Mouse (Mus musculus) adrenal gland, adult (tissue): ENCODE data around the gene Nek6.

Experiments
- DNase-seq, 2 experiments: peaks; one replicate each; pipeline ENCODE4 v3.0.0; 2022 to 2023; ENCODE audit warnings: low spot score in 1 of 2; ENCODE audit not compliant: inconsistent age in 2 of 2

Nek6 gene

DNA sequence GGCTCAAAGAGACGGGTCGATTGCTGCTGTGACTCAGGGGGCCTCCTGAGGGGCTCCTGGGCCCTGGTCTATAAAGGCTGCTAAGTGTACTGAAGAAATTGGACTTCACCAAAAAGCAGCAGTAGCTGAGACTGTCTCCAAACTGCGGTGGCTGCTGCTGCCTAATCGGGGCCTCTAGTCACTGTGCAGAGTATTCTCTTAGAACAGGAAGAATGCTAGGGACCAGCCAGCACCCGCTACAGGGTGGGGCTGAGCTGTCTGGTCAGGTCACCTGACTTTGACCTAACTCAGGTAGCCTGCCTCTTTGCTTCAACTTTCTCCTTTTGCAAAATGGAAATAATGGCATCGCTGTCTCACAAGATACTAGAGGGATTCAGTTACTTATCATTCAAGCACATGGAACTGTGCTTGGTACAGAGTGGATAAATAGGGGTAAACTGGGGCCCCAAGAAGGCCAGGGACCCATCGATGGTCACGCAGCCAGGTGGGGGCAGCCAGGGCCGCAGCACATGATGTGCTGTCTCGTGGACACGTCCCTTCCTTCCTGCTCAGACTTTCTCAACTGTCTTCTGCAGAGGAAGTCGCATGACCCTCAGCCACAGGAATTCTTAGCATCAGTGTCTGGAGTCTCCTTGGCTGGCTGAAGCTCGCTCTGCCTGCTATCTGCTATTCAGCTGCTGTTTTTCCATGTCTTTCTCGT is 24.2 kb downstream of the Nek6 start:
- DNase-seq = no peak

DNA sequence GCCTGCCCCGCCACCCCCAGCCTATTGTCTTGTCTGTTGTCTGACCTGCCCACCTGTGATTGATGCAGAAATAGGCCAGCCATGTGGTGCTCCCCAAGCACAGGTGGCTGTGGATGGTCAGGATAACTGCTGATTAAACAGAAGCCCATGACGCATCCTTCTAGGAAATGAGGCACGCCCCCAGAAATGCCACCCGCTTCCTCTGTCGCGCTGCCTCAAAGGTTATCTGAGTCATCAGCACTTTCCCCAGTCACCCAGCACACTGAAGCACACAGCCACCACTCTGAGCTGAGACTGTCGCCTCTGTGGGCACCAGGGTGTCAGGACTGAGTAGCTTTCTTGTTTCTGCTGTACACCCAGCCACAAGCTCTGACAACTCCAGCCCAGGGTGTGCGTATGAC is 24.9 kb downstream of the Nek6 start:
- DNase-seq = peak; percentile 76 to 93

DNA sequence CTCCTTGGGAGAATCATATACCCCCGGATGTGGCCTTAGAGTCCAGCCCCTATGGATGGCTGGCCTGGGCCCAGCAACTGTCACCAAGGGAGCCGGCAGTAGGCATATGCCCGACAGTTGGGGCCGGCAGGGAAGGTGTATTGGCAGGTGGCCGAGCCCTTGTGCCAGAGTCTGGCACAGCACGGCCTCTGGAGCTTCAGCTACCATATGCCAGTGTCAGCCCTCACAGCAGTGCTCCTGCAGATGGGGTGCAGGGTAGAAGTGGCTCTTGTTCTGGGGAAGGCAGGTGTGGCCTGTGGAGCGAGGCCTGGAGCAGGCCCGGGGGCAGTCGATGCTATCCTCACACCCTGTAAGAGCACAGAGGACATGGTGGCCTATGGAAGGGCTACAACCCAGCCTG is 28.2 kb downstream of the Nek6 start:
- DNase-seq = no peak

DNA sequence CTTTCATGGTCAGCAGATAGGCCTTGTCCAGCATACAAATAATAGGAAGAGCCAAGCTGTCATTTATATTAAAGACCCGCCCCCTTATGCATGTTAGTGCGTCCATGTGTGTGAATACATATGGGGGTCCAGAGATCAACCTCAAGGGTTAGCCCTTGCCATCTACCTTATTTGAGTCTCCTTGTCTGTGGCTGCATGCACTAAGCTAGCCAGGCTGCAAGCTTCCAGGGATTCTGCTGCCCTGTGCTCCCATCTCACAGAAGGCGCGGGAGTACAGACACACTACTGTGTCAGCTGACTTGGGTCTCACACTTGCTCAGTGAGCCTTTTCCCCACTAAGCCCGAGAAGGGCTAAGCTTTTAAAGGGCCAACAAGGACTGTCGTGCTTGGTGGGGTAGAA is 29.2 kb downstream of the Nek6 start:
- no peak for DNase-seq

DNA sequence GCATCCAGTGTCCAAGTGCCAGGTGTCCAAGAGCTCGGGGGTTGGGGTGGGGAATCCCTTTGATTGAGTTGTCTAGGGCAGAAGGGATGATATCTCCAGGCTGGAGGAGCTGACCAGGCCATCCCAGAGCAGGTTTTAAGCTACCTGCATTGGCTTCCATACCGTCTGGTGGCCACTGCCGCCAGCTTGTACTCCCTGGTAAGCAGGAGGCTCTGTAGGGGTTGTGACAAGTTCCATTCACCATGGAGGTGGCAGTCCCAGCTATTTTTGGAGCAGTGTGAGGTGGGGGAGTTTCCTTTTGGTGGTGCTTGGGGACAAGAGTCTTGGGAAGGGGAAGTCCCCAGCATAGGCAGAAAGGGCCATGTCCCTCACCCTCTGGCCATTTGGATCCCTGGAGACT is 29.7 kb downstream of the Nek6 start:
- DNase-seq = no peak

DNA sequence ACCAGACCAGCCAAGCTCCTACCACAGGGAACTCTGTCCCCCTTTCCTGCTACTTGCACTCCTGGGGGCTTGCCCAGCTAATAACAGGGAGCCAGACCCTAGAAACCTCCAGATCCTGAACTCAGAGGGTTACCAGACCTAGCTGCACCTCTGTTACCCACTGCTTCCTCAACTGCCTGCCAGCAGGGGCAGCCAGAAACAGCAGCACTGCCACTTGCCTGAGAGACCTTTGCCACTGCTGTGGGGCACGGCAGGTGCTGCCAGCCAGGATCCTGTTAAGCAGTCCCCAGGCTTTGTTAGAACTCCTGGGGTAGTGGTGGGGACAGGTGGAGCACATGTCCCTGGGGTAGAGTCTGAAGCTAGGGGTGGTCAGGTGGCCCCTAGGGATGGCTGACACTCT is 30.1 kb downstream of the Nek6 start:
- DNase-seq = no peak

DNA sequence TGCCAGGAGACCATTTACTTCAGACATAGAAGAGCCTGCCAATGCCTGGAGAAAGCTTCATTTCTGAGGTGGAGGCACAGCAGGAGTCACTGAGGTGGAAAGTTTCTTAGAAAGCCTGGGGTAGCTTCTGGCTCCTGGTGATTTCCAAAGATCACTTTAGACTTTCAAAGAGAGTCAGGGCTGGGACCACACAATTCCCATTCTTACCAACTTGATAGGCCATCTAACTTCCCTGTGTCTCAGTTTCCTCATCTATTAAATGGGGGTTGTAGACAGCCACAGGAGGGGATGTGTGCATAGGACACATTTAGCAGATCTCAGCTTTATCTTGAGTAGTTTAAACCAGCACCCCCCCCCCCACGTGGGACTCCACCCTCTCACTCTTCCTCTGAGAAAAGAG is 30.9 kb downstream of the Nek6 start:
- DNase-seq = no peak

DNA sequence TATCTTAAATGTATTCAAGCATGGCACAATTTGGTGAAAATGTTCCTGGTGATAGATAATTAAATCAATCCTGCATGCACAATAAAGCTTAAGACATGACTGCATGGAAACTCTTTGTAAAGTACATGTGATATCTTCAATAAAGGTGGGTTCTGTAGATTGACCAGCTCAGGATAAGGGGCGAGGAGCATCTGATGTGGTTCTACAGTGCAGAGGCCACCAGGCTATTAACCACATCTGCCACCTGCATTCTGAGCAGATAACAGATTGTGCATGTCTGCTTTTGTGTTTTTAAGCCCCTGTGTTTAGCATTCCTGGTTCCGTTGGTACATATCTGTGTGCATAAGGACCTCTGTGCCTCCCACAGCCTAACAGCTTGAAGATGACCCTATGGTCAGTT is 31.7 kb downstream of the Nek6 start:
- DNase-seq = no peak

DNA sequence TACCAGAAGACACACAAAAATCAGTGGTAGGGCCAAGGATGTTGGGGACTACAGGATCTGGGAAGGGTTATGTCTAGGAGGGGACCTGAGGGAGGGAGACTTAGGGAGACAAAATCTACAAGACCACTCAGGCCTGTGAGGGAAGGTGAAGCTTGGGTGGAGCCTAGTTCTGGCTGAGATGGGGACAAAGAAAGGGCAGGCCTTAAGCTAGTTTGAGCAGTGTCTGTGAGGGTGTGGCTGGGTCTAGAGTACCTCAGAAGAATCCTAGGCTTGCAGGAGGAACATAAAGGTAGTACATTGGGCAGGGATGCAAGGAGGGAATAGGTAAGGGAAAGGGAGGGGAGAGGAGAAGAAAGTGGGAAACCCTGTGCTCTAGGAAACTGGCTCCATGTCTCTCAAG is 32.9 kb downstream of the Nek6 start:
- no peak for DNase-seq

DNA sequence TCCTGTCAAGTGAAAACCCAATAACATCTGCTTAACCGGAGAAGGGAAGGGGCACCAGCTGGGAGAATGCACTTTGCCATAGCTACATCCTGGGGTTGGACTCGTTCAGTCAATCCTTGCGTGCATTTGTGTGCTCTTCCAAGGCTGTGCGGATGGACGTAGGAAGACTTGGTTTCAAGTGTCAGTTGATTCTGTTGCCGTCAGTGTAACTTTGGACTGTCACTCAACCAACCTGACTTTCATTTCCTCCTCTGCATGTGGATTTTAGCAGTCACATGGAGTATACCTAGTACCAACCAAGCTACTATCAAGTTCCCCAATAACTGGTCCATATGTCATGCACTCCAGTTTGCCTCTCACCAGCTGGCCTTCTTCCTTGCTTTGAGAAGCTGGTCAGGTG is 33.5 kb downstream of the Nek6 start:
- DNase-seq = no peak

DNA sequence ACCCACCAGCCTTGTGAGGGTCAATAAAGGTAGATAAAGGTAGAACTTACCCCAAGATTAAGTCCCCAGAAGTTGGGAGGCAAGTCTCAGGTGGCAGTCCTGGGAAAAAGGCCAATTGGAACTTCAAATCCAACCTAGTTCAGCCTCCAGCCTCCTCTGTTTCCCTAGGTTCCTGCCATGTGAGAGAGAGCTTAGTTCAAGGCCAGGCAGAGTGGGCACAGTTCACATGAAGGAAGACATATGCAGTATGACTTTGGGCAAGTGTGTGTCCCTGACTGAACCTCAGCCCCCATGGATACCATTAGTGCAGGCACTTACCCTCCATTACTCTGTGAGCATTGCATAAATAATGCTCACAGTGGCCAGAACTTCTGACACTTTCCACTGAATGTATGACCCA is 34.3 kb downstream of the Nek6 start:
- DNase-seq = no peak

DNA sequence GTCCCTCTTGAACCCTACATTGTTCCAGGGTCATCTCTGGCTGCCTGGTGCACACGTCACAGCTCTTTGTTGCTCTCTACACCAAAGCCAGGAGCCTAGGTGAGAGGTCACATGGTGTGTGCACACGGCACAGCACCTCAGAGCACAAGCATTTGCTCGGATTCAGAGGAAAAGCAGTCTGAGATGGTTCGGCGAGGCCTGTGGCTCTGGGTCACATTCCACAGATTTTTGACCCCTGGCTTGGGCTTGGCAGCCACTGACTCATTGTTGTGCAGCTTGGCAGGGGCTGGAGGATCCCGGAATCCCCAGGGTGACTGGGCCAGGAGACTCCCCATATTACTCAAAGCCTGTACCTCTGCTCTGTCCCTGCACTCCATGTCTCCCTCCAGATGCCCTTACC is 34.8 kb downstream of the Nek6 start:
- DNase-seq = peak; percentile 87 to 92

DNA sequence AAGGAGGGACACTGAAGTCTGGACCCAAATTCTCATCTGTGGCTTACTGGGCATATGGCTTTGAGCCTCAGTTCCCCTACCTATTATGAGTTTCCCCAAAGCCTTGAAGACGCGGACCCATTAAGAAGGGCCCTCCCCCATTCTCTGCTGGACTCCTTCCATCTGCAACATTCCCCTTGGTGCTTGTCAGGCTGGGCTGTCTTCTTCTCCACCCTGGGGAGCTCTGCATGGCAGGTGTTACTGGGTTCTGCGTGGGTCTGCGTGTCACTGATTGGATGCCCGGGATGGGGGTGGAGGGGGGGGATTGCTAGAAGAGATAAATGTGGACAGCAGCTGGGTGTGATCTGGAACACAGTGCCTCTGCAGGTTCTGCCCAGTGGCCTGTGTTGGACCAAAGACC is 35.3 kb downstream of the Nek6 start:
- DNase-seq = no peak

DNA sequence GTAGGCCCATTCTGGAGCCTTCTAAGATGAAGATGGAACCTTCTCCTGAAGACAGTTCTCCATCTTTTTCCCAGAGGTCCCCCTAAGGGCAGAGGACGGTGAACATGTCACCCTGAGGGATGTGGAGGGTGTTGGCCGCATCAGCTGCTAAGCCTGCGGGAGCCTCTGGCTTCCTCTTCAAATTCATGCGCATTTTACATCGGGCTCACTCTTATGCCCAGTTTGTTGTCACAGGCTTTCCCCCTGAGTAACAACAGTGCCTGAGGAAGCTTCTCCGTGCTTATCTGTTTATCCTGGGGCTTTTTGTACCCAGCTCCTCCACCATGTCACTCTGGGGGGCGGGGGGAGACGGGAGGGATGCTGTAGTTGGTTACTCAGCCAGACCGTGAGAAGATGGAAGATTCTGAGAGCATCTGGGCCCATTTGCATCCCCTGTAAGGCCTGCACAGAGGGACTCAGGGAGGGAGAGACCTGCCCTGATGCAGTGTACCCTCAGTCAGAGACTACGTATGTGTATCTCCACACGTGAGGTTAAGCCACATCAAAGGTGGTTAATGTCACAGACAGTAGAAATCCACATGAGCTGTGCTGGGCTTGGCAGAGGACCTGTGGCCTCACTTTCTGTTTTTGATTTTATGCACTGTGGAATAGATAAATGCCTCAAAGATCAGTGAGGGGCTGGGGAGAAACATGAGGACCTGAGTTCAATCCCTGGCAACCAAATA is 36.5 kb downstream of the Nek6 start:
- no peak for DNase-seq

DNA sequence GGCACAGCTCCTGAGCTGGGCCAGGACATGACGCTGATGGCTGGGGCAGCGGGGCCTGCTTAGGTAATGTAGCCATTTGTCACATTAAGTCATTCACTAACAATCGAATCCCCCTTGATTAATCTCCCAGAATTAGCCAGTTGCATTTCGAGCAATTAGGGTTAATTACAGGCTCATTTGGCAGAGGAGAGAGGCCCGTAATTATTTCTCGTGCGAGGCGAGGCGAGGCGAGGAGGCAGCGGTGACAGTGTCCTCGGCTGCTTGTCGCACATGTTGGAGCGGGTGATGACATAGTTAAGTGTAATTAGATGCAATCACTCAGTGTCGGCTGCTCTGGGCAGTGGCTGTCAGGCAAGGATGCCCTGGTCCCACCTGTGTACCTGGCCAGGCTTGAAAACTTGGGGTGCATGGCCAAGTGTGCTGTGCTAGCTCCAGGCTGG is 40.6 kb downstream of the Nek6 start:
- no peak for DNase-seq

DNA sequence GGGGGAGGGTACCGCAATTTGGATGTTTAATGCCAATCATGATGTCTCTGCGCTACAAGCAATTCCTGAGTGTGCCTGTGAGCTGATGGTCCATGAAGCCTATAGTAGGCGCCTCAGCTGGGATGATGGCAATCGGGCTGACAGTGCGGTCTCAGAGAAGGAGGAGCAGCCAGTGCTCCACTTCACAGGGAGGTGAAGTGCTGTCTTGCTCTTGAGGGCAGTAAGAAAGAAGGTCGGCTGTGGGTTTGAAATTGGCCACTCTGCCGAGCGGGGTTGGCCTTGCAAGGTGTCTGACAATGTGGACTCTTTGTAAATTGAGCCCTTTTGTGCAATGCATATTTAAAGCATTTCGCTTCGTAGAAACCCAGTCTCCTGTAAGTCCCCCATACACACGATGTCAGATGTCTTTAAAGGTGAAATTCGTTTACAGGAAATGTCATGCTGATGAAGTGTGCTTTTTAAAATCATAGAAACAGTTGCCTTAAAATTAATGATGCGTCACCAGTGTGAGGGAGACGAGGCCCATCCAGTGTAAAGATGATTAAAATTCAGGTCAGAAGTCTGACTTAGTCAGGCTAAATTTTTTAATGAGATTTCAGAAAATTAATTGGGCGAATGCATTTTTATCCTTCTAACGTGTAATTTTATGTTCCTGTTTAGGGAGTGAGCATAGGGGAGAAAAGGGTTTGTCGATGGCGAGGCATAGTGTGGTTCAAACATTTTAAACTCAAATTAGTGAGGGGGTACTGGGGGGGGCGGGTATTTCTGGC is 43.0 kb downstream of the Nek6 start:
- DNase-seq = no peak

DNA sequence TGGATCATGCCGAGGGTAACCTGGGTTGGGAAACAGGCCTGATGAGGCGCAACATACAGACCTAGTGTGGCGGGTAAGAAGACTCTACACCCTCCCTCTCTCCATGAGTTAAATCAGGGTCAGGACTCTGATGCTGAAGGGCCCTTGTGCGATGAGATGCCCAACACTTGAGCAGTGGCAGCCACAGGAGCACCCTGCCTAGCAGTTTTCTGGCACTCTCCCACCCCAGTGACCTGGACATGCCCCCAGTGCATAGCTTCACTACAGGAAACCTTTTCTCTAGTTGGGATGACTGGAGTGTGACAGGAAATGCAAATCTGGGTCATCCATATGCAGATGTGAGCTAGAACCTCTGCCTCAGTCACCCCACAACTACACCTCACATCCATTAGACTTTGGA is 44.2 kb downstream of the Nek6 start:
- no peak for DNase-seq

DNA sequence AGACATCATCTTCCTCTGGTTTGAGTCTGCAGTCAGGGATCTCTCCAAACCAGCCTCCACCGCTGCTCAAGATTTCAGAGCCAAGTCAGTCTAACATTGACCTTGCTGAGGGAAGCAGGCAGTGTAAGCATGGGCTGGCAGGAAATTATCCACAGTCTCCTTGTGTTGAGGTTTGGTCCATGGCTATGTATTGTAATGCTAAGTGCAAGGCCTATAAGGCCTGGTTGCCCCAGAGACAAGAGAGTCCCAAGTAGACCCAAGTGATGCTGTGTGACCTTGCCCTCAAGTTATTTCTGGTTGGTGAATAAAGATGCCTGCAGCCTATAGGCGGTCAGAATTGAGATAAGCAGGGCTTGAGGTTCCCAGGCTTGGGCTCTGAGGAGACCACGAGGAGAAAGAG is 45.3 kb downstream of the Nek6 start:
- no peak for DNase-seq

DNA sequence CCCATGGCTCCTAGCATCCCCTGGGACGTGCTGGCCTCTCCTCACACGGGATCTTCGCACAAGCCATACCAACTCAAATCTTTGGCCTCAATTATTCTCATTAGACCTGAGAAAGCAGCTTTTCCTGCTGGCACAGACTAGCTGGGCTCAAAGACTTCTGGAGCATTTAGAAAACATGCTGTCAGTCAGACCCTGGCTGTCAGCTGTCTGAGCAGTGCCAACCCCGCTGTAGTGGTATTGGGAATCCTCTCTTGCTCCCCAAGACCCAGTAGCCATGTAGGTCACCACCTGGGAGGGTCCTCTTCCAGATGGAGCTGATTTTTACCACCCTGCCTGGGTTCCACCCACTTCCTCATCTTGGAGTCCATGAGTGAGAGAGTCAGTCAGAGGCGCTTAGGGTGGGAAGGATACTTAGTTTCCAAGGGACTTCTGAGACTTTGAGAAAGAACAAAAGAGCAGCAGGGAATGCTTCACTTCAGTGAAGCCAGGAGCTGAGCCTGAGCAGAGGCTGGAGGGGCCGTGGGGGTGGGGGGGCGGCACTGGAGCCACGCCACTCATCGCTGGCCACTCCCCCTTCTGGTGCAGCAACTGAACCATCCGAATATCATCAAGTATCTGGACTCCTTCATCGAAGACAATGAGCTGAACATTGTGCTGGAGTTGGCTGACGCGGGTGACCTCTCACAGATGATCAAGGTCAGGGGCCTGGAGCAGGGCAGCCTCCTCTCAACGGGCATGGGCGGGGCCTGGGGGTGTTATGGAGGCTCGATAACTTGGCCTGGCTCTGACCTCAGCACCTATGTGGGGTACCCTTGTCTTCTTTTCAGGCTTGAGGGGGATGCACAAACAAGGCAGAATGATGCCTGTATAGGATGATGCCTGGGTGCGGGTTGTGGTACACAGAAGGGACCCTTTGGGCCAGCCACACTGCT is 49.1 kb downstream of the Nek6 start:
- no peak for DNase-seq

DNA sequence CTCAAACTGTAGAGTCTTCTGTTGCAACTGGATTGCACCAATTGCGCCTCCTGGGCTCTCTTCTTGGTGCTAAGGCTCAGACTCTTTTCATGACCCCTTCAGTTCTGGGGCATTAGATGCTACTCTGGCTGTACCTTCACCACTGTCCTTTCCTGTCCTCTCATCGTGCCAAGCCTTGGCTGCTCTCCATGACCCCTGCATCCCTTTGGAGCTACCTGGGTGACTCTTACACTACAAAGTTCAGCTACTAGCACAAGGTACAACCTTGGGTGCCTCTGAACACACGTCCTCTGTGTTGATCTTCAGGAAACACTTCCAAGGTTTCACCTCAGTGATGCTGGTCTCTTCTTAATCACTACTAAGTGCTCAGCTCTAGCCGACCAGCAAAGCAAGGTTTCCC is 51.2 kb downstream of the Nek6 start:
- no peak for DNase-seq

DNA sequence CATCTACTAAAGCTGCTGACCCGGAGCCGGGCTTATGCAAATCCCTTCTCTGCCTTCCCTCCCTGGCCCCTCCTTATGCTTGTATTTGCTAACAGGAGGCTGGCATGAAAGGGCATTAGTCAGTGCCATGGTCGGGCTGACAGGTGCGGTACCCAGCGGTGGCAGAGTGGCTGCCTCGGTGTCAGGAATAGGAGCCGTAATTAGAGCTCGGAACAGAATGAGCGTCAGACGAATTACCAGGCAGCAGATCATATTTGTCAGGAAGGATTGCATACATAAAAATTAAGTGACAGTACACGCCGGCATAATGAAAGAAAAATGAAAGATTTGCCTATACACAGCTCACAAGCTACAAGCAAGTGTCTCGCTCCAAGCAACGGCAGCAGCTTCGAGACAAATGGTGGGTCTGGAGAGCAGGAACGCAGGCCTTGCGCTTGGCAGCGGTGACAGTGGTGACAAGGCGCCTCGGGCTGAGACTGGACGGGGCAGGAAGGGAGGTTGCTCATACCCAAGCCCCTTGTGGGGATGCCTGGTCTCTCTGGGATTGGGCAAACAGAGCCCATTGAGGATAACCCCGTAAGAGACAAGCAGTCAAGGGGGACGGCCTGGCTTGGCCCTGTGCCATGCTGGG is 60.6 kb downstream of the Nek6 start:
- no peak for DNase-seq
